Mouse (Mus musculus) megakaryocyte progenitor cell, adult 5-6 weeks (primary cell): ENCODE results near the gene Mpi. TPM values are rescaled to one million over a fixed set of nuclear protein-coding genes. Genes with fewer than 3 reads are reported as not detected.

Experiments used
- total RNA-seq, 2 experiments: library from RNA; stranded (forward) in 1 of 2; stranded (reverse) in 1 of 2; fragments of 157-497, 149-512 nt in 1 of 2; fragments of 200-1000 nt in 1 of 2; gene quantifications; 2 replicates each; pipeline versions ENCODE4 v1.2.3 to v1.2.4; 2015 to 2017

Mpi gene
- total RNA-seq, 2 experiments from 2014 or later, result 14.0 to 21.5 TPM

Other genes starting within 250 kb of the Mpi start
- gene Ppcdc, start 112.6 kb downstream of the Mpi start, total RNA-seq (2015), result 13.4 and 15.4 TPM in 2 replicates
- gene Ppcdc, start 112.6 kb downstream of the Mpi start, total RNA-seq (2017), result 15.9 and 19.1 TPM in 2 replicates
- 0.77 and 1.9 TPM in 2 replicates for gene Scamp5, start 84.7 kb downstream of the Mpi start, total RNA-seq (2015)
- 1.1 and 1.8 TPM in 2 replicates for gene Scamp5, start 84.7 kb downstream of the Mpi start, total RNA-seq (2017)
- 0.12 and 0.30 TPM in 2 replicates for gene Rpp25, start 48.7 kb downstream of the Mpi start, total RNA-seq (2015)
- 0.20 TPM in 1 of 2 replicates, not detected in the other for gene Rpp25, start 48.7 kb downstream of the Mpi start, total RNA-seq (2017)
- 617 and 644 TPM in 2 replicates for gene Cox5a, start 31.5 kb downstream of the Mpi start, total RNA-seq (2015)
- gene Cox5a, start 31.5 kb downstream of the Mpi start, total RNA-seq (2017), result 85.1 and 114 TPM in 2 replicates
- gene Fam219b, start 15.2 kb downstream of the Mpi start, total RNA-seq (2015), result 4.5 and 6.9 TPM in 2 replicates
- gene Fam219b, start 15.2 kb downstream of the Mpi start, total RNA-seq (2017), result 9.2 and 12.8 TPM in 2 replicates
- 71.1 and 73.2 TPM in 2 replicates for gene Scamp2, start 8.2 kb upstream of the Mpi start, total RNA-seq (2015)
- 26.2 and 28.2 TPM in 2 replicates for gene Scamp2, start 8.2 kb upstream of the Mpi start, total RNA-seq (2017)
- 4.0 and 4.6 TPM in 2 replicates for gene Ulk3, start 36.7 kb upstream of the Mpi start, total RNA-seq (2015)
- gene Ulk3, start 36.7 kb upstream of the Mpi start, total RNA-seq (2017), result 1.8 and 2.9 TPM in 2 replicates
- gene Cplx3, start 53.5 kb upstream of the Mpi start, total RNA-seq (2015), result not detected in 2 replicates
- not detected in 2 replicates for gene Cplx3, start 53.5 kb upstream of the Mpi start, total RNA-seq (2017)
- gene Lman1l, start 68.0 kb upstream of the Mpi start, total RNA-seq (2015), result not detected in 2 replicates
- gene Lman1l, start 68.0 kb upstream of the Mpi start, total RNA-seq (2017), result not detected in 2 replicates
- gene Csk, start 100.9 kb upstream of the Mpi start, total RNA-seq (2015), result 58.6 and 71.3 TPM in 2 replicates
- 119 and 152 TPM in 2 replicates for gene Csk, start 100.9 kb upstream of the Mpi start, total RNA-seq (2017)
- gene Cyp1a2, start 130.9 kb upstream of the Mpi start, total RNA-seq (2015), result not detected in 2 replicates
- gene Cyp1a2, start 130.9 kb upstream of the Mpi start, total RNA-seq (2017), result not detected in 2 replicates
- gene Cyp1a1, start 135.2 kb upstream of the Mpi start, total RNA-seq (2015), result 0.39 TPM in 1 of 2 replicates, not detected in the other
- gene Cyp1a1, start 135.2 kb upstream of the Mpi start, total RNA-seq (2017), result 0.20 TPM in 1 of 2 replicates, not detected in the other
- 6.4 and 8.2 TPM in 2 replicates for gene Edc3, start 155.8 kb upstream of the Mpi start, total RNA-seq (2015)
- 4.5 and 4.8 TPM in 2 replicates for gene Edc3, start 155.8 kb upstream of the Mpi start, total RNA-seq (2017)
- gene Clk3, start 213.1 kb upstream of the Mpi start, total RNA-seq (2015), result 32.6 and 43.0 TPM in 2 replicates
- 36.4 and 40.8 TPM in 2 replicates for gene Clk3, start 213.1 kb upstream of the Mpi start, total RNA-seq (2017)